ENCODE assay signal across 15 mouse cellular contexts in genomic region chr3:102095412-102095811, GRCm38 (mm10). TPM values are rescaled to one million over a fixed set of nuclear protein-coding genes. Genes with fewer than 3 reads are reported as not detected.
DNase-seq lines count a peak whose midpoint lies in the region; ATAC-seq and TF ChIP-seq lines count a peak whose summit lies in the region.
"Had no signal": no experiment of that assay in that cellular context is flagged by ENCODE, and none has a peak within 500 bp of the region (broad histone marks: within the 10 kb centered on the region; RNA-seq: fewer than 3 reads in every experiment).

No protein-coding gene starts in this region.

- peaks cover 12% of the 10 kb centered on the region; the same call in 1 of the 2 replicates for H3K4me1 ChIP-seq in heart, adult 2 months (ENCODE audit: control insufficient read depth, insufficient read depth, low read length)
- peaks cover 8% of the 10 kb centered on the region; the same call in 1 of the 2 replicates for H3K4me1 ChIP-seq in heart, embryonic 11.5 days (ENCODE audit: control insufficient read depth, insufficient read depth, low read length)
- H3K4me1 ChIP-seq in stomach, embryonic 15.5 days: no peaks in the 10 kb centered on the region; the same call in 1 of the 2 replicates
- H3K4me1 ChIP-seq in stomach, postnatal 0 days (replicated peaks; ENCODE audit: control insufficient read depth, insufficient read depth): no peaks in the 10 kb centered on the region
- peaks cover 39% of the 10 kb centered on the region for H3K4me1 ChIP-seq in heart, embryonic 16.5 days (ENCODE audit: control insufficient read depth, insufficient read depth, low read length)
- H3K4me1 ChIP-seq: embryonic facial prominence, embryonic 12.5 days had no signal

- TF ChIP-seq POLR2A in heart, adult 2 months (IDR thresholded peaks at IDR 0.05; ENCODE audit: insufficient read depth, low read depth, low read length): no peak

- H3K27me3 ChIP-seq in heart, adult 2 months (ENCODE audit: control insufficient read depth, insufficient read depth, low read length): no peaks in the 10 kb centered on the region
- no peaks in the 10 kb centered on the region for H3K27me3 ChIP-seq in heart, embryonic 11.5 days (ENCODE audit: control insufficient read depth, insufficient read depth, low read length)
- no peaks in the 10 kb centered on the region for H3K27me3 ChIP-seq in stomach, embryonic 15.5 days (replicated peaks)
- H3K27me3 ChIP-seq in stomach, postnatal 0 days (ENCODE audit: control insufficient read depth, insufficient read depth, low read length): no peaks in the 10 kb centered on the region
- no peaks in the 10 kb centered on the region for H3K27me3 ChIP-seq in heart, embryonic 16.5 days (ENCODE audit: control insufficient read depth, insufficient read depth, low read length)
- H3K27me3 ChIP-seq: embryonic facial prominence, embryonic 12.5 days; hindbrain, embryonic 13.5 days had no signal

- intact Hi-C loops in heart, adult 2 months (cut with DNase I): no loop called here

- H3K36me3 ChIP-seq in heart, adult 2 months (ENCODE audit: control insufficient read depth, insufficient read depth, low read length): peaks cover 11% of the 10 kb centered on the region
- H3K36me3 ChIP-seq in heart, embryonic 11.5 days (ENCODE audit: control insufficient read depth, insufficient read depth, low read length): no peaks in the 10 kb centered on the region
- no peaks in the 10 kb centered on the region for H3K36me3 ChIP-seq in stomach, embryonic 15.5 days
- no peaks in the 10 kb centered on the region for H3K36me3 ChIP-seq in stomach, postnatal 0 days (ENCODE audit: control insufficient read depth, insufficient read depth, low read length)
- H3K36me3 ChIP-seq in heart, embryonic 16.5 days (ENCODE audit: control insufficient read depth, insufficient read depth): peaks cover 14% of the 10 kb centered on the region
- H3K36me3 ChIP-seq: embryonic facial prominence, embryonic 12.5 days; hindbrain, embryonic 13.5 days had no signal

- H3K79me2 ChIP-seq in heart, adult 2 months (replicated peaks; ENCODE audit: control insufficient read depth, insufficient read depth, low read length): no peaks in the 10 kb centered on the region

- H3K9me3 ChIP-seq in heart, embryonic 11.5 days (replicated peaks; ENCODE audit: control insufficient read depth, low read length): no peaks in the 10 kb centered on the region
- H3K9me3 ChIP-seq in stomach, embryonic 15.5 days: no peaks in the 10 kb centered on the region
- no peaks in the 10 kb centered on the region for H3K9me3 ChIP-seq in stomach, postnatal 0 days (ENCODE audit: control insufficient read depth, low read length)
- no peaks in the 10 kb centered on the region for H3K9me3 ChIP-seq in heart, embryonic 16.5 days (replicated peaks; ENCODE audit: control insufficient read depth, low read length)
- H3K9me3 ChIP-seq: embryonic facial prominence, embryonic 12.5 days; hindbrain, embryonic 13.5 days had no signal

- no peak overlapping the region for H3K9ac ChIP-seq in heart, adult 2 months (ENCODE audit: low read depth, low read length)
- no peak overlapping the region for H3K9ac ChIP-seq in heart, embryonic 11.5 days (ENCODE audit: low read depth, low read length)
- H3K9ac ChIP-seq in stomach, embryonic 15.5 days: no peak overlapping the region
- H3K9ac ChIP-seq in stomach, postnatal 0 days (ENCODE audit: low read length): no peak overlapping the region
- H3K9ac ChIP-seq in heart, embryonic 16.5 days (ENCODE audit: low read length): no peak overlapping the region
- H3K9ac ChIP-seq: embryonic facial prominence, embryonic 12.5 days; hindbrain, embryonic 13.5 days had no signal

- no peak for TF ChIP-seq CTCF in heart, adult 2 months (IDR thresholded peaks at IDR 0.05)
- no peak for TF ChIP-seq CTCF in stomach, postnatal 0 days (IDR thresholded peaks at IDR 0.05; ENCODE audit: low read depth)

- peak overlapping the region; percentile 22 for H3K27ac ChIP-seq in heart, adult 2 months
- no peak overlapping the region for H3K27ac ChIP-seq in heart, embryonic 11.5 days (ENCODE audit: low read depth, low read length)
- peak overlapping the region; percentile 22; the same call in 1 of the 2 replicates for H3K27ac ChIP-seq in stomach, embryonic 15.5 days
- H3K27ac ChIP-seq in stomach, postnatal 0 days (replicated peaks): no peak overlapping the region
- peak overlapping the region; percentile 20 for H3K27ac ChIP-seq in heart, embryonic 16.5 days (ENCODE audit: low read length)
- H3K27ac ChIP-seq: embryonic facial prominence, embryonic 12.5 days; hindbrain, embryonic 13.5 days had no signal

- peak in 1 of 2 experiments; percentile 61 for DNase-seq in heart, adult 2 months
- DNase-seq in stomach, postnatal 0 days (ENCODE audit: low spot score): no peak
- no peak for DNase-seq in urinary bladder, postnatal 14 days (ENCODE audit: low spot score)
- DNase-seq in adrenal gland, adult (ENCODE audit: inconsistent age in 2 of 2, low spot score in 1 of 2): no peak
- DNase-seq: adrenal gland, postnatal 25 days; cerebellum, postnatal 36 days; lung, postnatal 4 days; midbrain, embryonic 14.5 days had no signal

- no peak for ATAC-seq in heart, embryonic 11.5 days (replicated peaks; ENCODE audit: insufficient number of reproducible peaks, low FRiP score, low TSS enrichment)
- peak; percentile 65; the same call in 1 of the 2 replicates for ATAC-seq in stomach, embryonic 15.5 days (ENCODE audit: insufficient read depth, low FRiP score, low read depth)
- no peak for ATAC-seq in stomach, postnatal 0 days (ENCODE audit: low FRiP score, low TSS enrichment)
- no peak for ATAC-seq in heart, embryonic 16.5 days (replicated peaks; ENCODE audit: extremely low read depth, insufficient read depth, low FRiP score)

- TF ChIP-seq EP300 in heart, adult 2 months (IDR thresholded peaks at IDR 0.05; ENCODE audit: insufficient read depth, low read depth, low read length): 0 out of 2 replicates have a peak, but pooled peaks have one; percentile 16
- no peak for TF ChIP-seq EP300 in stomach, postnatal 0 days (optimal IDR thresholded peaks at IDR 0.05)

- no peak overlapping the region for H3K4me3 ChIP-seq in heart, adult 2 months
- H3K4me3 ChIP-seq in heart, embryonic 11.5 days (ENCODE audit: low read depth, low read length): no peak overlapping the region
- H3K4me3 ChIP-seq in stomach, embryonic 15.5 days (replicated peaks): no peak overlapping the region
- H3K4me3 ChIP-seq in stomach, postnatal 0 days (ENCODE audit: low read depth, low read length): no peak overlapping the region
- H3K4me3 ChIP-seq in heart, embryonic 16.5 days (ENCODE audit: low read length): no peak overlapping the region
- H3K4me3 ChIP-seq: embryonic facial prominence, embryonic 12.5 days; hindbrain, embryonic 13.5 days had no signal

- no peak overlapping the region for H3K4me2 ChIP-seq in heart, embryonic 11.5 days
- H3K4me2 ChIP-seq in stomach, embryonic 15.5 days: no peak overlapping the region
- H3K4me2 ChIP-seq in stomach, postnatal 0 days (replicated peaks; ENCODE audit: low read depth): no peak overlapping the region
- no peak overlapping the region for H3K4me2 ChIP-seq in heart, embryonic 16.5 days (ENCODE audit: low read depth, low read length)
- H3K4me2 ChIP-seq: embryonic facial prominence, embryonic 12.5 days; hindbrain, embryonic 13.5 days; liver, embryonic 11.5 days had no signal

- 13% methylated on average over 5 of the region's 5 CpGs for WGBS in heart, adult 2 months
- 72% methylated on average over 5 of the region's 5 CpGs for WGBS in heart, embryonic 11.5 days (ENCODE audit: insufficient replicate concordance)
- 53% methylated on average over 5 of the region's 5 CpGs for WGBS in stomach, embryonic 15.5 days
- 37% methylated on average over 5 of the region's 5 CpGs for WGBS in stomach, postnatal 0 days
- WGBS in heart, embryonic 16.5 days: 54% methylated on average over 5 of the region's 5 CpGs

RNA-seq across cellular contexts. Expression of gene Casq2, which starts 9.2 kb away (rescaled TPM):
- total RNA-seq in heart, adult 2 months (2021): 100 to 1,000 TPM; 833 to 848 TPM
- polyA plus RNA-seq in heart, adult 2 months (2012; rRNA removed): 361 and 854 TPM in 2 replicates
- polyA plus RNA-seq in heart, embryonic 11.5 days (2014; fragmentation: Nextera tagmentation; extraction: Ambion mirVana): 33.8 and 39.7 TPM in 2 replicates
- 1.7 and 3.5 TPM in 2 replicates for polyA plus RNA-seq in stomach, embryonic 15.5 days (2015; fragmentation: Nextera tagmentation; extraction: Ambion mirVana)
- polyA plus RNA-seq in stomach, postnatal 0 days (2015; fragmentation: Nextera tagmentation; extraction: Ambion mirVana): 2.5 and 2.6 TPM in 2 replicates
- polyA plus RNA-seq in heart, embryonic 16.5 days (2015; fragmentation: Nextera tagmentation; extraction: Ambion mirVana): 635 and 703 TPM in 2 replicates
- polyA plus RNA-seq: forebrain, embryonic 11.5 days had no signal

Comparison
In these comparisons a context has a peak if more than half of its experiments do, and no peak if none do; other contexts are left out.
1. H3K27ac ChIP-seq: peak in heart, adult 2 months (single experiment), stomach, embryonic 15.5 days (single experiment) and heart, embryonic 16.5 days (single experiment); none in heart, embryonic 11.5 days (single experiment) and stomach, postnatal 0 days (single experiment).